Comparison of ENCODE assay signal across 16 mouse cellular contexts in the genomic region with DNA sequence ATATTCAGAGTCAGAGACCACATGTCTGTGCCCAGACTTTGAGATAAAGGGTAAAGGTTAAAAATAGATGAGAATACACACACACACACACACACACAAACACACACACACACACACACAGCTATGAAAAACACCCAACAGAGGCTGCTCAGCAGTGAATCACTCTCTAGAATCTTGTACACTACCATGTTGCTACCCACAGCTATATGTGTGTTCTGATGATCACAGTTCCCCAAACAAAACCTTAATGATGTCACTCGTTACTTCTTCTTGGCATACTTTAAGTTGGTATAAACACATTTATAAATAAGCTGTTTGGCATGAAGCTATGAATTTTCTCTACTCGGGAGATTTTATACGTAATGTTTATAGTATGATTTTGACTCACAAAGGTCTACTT.
"Had no signal": no experiment of that assay in that cellular context is flagged by ENCODE, and none has a peak within 500 bp of the region (broad histone marks: within the 10 kb centered on the region; RNA-seq: fewer than 3 reads in every experiment).

No protein-coding gene starts in this region.

- H3K27me3 ChIP-seq: neural tube, embryonic 13.5 days; neural tube, embryonic 15.5 days; stomach, embryonic 15.5 days had no signal

- H3K9ac ChIP-seq: neural tube, embryonic 13.5 days; neural tube, embryonic 15.5 days; stomach, embryonic 15.5 days had no signal

- H3K9me3 ChIP-seq: neural tube, embryonic 13.5 days; neural tube, embryonic 15.5 days; stomach, embryonic 15.5 days had no signal

- H3K4me1 ChIP-seq: neural tube, embryonic 13.5 days; neural tube, embryonic 15.5 days; stomach, embryonic 15.5 days had no signal

- H3K4me2 ChIP-seq: neural tube, embryonic 13.5 days; neural tube, embryonic 15.5 days; stomach, embryonic 15.5 days had no signal

- H3K4me3 ChIP-seq: neural tube, embryonic 13.5 days; neural tube, embryonic 15.5 days; stomach, embryonic 15.5 days had no signal

- H3K27ac ChIP-seq: neural tube, embryonic 13.5 days; neural tube, embryonic 15.5 days; stomach, embryonic 15.5 days; stomach, postnatal 0 days had no signal

- DNase-seq: retina, postnatal 1 day; right cerebral cortex, adult 18-20 months; right cerebral cortex, postnatal 14 days; right cerebral cortex, postnatal 25 days; right cerebral cortex, postnatal 4 days; spleen, adult 18-20 months; thymus, adult 18-20 months; thymus, adult 2 months; thymus, postnatal 14 days; thymus, postnatal 25 days; thymus, postnatal 36 days; thymus, postnatal 4 days had no signal

- H3K36me3 ChIP-seq: neural tube, embryonic 13.5 days; neural tube, embryonic 15.5 days; stomach, embryonic 15.5 days had no signal
